Mouse (Mus musculus) frontal cortex, adult (tissue): ENCODE measurements around the gene Slc16a14.

Experiments
- ATAC-seq: cut with Nextera tagmentation; 2 replicates; pipeline ENCODE4 v1.9.2; 2017; ENCODE audit warnings: mild to moderate bottlenecking, moderate library complexity, mixed read lengths; ENCODE audit not compliant: low TSS enrichment

The Slc16a14 gene

DNA sequence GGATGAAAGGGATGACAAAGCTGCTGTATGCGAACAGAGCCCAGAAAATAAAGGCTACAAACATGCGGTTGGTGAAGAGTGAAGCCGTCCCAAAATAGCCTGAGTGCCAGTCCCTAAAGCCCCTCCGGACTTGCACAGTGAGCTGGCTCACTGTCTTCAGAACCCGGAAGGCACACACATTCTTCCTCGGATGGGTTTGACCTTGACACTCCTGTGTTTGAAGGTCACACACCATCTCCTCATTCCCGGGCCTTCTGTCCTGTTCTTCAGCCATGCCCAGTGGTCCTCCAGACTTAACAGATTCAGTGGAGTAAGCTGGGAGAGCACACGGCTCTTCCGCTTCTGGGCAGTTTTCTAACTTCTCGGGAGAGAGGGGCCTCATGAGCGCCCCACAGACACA, 22.4 kb downstream of the Slc16a14 start:
- ATAC-seq: no peak

DNA sequence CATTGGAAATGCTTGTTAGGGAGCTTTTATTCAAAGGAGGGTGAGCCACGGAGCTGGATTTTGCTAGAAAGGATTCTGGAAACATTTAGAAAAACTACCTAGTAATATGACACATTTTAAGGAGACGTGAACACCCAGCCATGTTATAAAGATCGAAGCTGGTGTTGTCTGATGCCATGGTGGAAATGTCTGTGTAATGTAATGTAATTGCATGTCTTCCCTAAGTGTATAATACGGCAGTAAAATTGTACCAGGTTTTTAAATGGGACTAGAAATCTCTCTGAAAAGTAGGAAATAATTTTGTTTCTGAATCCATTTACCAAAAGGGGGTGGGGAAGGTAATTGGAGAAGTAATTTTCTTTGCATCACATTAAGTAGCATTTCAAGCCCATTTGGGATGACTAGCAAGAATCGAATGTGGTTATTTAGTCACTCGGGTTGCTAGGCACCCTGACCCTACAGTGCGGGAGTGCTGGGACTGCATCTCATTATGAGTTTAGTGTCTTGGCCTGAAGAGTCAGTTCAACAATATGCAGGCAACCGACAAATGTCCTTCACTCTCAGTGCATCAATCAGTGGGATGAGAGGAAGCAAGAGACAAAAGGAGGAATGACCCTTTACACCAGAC, 24.6 kb downstream of the Slc16a14 start:
- ATAC-seq: no peak

DNA sequence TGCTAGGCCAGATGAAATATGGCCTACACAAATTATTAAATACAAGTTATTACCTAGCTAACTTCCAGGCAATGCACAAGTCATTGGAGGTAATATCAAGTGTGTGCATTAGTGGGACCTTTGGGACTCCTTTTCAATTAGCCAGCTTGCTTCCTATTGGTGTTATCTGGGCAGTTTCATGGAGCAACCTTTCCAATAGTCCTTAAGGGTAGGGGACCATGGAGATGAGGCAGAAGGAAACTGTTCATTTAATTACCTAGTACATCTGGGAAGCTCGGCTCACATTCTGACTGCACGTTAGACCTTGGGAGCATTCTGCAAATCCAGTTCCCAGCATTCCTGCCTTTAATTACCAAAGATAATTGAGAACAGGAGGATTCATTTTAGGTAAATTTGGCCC, 30.5 kb downstream of the Slc16a14 start:
- no peak for ATAC-seq

DNA sequence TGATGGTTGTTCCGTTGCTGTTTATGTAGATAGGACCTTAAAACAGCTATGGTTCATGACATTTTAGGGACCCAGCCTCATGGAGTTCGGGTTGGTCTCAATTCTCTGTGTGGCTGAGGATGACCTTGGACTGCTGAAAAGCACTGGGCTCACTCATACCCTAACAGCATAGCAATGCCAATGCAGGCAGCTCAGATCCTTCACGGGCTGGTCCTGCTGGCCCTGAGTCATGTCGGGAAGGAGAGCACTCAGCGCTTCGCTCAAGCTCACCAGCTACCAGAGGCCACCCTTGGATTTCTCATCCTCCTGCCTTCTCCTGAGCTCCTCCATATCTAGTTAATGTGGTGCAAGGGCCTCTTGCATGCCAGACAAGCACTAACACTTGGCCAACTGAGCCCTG, 35.8 kb downstream of the Slc16a14 start:
- no peak for ATAC-seq

DNA sequence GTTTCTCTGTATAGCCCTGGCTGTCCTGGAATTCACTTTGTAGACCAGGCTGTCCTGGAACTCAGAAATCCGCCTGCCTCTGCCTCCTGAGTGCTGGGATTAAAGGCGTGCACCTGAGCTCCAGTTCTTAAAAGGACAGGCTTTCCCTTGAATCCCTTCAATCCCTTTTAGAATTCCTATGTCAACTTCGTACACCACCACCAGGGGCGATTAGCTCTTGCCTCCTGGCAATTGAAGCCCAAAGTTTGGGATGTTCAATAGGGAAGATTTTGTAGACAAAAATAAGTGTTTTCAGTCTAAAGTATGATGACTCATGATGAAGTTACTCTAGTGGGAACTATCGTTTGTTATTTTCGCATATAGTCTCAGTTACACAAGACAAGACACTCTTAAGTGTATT, 37.6 kb downstream of the Slc16a14 start:
- ATAC-seq: no peak

DNA sequence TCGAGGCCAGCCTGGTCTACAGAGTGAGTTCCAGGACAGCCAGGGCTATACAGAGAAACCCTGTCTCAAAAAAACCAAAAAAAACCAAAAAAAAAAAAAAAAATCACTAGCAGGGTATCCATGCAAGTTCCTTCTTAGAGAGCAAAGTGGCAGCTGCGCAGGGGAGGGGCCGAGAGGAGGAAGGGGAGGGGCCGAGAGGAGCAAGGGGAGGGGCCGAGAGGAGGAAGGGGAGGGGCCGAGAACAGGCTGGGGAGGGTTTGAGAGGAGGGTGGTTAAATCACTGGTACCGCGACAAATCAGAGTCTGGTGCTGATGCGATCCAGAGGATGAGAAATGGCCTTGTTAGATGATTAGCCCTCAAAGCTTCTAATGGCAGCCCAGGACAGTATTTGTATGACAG, 43.2 kb downstream of the Slc16a14 start:
- no peak for ATAC-seq

DNA sequence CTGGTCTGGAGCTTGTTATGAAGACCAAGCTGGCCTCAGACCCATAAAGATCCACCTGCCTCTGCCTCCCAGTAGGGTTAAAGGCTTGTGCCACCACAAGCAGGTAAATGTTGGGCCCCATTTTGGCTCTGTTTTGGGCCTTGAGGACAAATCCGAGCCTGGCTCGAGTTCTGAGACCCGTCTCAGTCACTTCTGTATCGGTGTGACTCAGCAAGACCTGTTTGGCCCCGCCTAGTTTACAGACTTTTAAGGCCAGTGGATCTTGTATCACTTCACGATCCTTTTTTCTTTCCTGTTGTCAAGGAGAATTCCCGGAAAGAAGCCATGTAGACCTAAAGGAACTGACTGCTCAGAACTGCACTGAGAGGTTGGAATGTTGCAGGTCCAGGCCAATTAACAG, 44.4 kb downstream of the Slc16a14 start:
- ATAC-seq: no peak

DNA sequence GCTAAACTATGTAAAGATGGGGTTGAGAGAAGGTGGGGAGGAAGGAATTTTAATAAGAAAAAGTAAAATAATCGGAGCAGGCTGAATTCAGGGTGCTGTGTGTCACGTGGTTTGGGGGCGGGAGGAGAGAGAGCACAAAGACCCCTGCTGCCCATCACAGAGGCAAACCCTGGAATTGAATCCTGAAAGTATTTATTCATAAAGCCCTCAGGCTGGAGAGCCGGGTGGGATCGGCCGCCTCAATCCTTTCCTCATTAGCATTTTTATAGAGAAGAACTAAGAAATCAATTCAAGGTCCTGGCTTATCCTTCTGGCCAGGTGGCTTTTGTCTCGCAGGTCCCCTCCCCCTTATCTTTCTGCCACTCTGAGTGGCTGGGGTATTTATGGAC, 44.9 kb downstream of the Slc16a14 start:
- no peak for ATAC-seq

DNA sequence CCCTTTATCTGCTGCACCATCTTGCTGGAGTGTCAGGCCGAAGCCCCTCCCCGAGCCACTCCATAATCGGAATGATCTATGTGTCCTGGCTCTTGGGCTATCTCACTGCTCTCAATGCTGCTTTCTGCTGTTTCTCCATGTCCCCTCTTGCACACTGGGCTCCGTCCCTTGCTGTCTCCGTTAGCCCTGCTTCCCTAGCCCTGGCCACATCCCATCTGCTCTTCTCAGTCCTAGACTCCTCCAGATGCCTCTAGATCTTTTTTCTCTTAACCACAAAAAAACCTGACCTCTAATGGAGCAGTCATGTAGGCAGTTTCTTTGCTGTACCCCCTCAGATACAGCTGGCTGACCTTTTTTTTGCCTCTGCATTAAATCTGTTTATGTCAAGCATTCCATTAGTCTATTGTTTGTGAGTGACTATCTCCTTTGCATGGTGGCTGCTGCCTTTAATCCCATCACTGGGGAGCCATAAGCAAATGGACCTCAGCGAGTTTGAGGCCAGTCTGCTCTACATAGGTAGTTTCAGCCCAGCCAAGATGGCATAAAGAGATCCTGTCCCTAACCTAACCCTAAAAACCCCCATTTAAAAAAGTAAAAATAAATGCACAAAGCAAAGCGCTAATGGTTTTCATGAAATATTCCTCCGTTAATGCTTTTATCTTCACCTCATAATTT, 45.5 kb downstream of the Slc16a14 start:
- ATAC-seq: no peak

DNA sequence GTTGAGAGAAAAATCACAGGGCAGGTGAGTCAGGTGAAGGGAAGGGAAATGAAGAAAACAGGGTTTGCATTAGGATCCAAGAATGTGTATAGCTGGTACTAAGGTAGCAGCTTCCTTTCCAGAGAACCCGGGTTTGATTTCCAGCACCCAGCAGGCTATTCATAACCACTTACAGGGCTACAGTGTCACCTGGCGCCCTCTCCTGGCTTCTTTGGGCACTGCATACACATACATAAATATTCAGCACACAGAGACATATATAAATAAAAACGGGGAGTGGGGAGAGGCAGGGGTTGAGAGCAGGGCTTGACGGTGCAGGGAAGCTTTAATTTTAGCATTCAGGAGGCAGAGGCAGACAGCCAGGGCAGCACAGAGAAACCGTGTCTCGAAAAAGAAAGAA, 49.0 kb downstream of the Slc16a14 start:
- ATAC-seq: no peak

DNA sequence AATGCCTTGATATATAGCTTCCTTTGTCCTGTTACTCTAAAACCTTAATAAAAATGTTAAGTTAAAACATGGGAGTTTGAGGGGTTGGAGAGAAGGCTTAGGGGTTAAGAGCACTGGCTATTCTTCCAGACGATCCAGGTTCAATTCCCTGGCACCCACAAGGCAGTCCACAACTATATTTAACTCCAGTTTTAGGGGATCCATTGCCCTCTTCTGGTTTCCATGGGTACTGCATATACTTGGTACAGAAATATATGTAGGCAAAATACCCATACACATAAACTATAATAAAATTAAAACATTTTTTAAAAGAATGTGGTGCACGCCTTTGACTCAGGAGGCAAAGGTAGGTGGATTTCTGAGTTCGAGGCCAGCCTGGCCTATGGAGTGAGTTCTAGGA, 49.8 kb downstream of the Slc16a14 start:
- no peak for ATAC-seq

DNA sequence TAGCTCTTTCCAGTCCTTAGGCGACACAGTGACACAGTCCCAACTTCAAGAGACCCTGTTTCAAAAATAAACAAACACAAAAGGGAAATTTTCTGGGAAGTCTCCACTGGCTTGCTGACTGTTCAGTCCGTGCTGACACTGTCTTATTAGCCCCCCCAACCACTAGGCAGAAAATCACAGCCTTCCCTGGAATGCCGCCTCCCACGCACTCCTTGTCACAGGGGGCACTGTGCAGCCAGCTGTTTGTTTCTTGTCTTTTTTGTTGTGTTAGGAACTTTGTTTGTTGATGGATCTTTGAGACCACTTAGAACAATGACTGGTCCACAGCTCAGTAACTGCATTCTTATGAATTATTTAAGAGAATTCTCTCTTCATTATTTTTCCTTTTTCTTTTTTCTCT, 51.0 kb downstream of the Slc16a14 start:
- no peak for ATAC-seq

DNA sequence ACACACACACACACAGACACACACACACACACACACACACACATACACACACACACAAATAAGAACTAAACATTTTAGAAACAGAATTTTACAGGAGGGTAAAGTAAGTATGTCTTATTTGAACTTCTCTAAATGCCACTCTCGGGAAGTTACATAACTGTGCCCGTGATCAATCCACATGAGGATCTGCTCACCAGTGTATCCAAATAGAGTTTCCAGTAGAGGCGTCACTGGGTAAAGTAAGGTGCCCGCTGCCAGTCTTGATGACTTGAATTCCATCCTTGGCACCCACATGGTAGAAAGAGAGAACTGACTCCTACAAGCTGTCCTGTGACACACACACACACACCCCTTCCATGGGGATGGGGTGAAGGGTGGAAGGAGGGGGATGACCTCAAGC, 52.0 kb downstream of the Slc16a14 start:
- ATAC-seq: peak; percentile 54

DNA sequence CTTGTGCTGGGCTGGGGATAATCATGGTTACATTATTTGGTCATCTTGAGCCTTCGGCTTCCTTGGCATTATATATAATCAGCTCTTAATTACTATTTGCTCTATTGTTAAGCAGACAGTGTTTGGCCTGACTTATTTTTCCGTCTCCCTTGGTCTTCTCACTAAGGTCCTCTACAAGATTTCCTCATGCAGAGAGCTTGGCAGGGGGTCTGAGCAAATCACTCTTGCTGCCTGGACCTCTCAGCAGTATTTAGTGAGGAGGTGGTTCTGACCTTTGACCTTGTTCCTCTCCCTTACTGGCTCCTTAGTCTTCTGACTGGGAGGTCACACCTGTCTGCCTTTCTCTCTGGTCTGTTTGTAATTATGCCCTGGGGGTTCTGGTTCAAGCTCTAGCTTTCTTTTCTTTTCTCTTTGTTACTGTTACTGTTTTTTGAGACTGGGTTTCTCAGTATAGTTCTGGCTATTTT, 52.8 kb downstream of the Slc16a14 start:
- ATAC-seq: no peak

DNA sequence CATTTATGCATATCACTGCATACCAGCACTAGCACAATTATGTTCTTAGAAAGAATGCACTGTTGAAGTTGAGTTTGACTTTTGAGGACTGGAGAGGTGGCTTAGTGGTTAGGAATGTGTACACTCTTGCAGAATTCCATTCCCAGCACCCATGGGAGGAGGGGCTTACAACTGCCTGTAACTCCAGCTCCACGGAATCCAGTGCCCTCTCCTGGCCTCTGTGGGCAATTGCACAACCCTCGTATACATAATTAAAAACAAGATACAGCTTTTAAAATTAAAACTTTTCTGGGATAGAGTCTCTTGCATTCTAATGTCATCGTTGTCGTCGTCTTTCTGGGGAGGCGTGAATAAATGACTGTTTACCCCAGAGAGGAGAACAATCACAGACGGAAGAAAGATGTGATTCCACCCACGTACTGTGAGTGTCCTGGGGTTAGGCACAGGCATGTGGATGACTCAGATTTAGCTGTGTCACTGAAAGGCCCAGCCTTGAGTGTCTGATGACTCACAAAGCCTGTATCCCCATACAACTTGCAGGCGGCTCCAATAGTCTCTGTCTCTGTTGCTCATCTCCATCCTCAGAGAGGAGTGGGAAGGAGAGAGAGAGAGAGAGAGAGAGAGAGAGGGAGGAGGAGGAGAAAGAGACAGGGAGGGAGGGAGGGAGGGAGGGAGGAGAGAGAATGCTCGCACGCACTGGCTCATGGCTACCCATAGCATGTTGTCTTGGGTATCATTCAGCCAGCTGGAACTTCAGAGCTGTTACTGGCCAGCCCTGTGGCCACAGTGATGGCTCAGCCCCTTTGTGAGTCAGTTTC, 53.5 kb downstream of the Slc16a14 start:
- ATAC-seq: peak; percentile 94

DNA sequence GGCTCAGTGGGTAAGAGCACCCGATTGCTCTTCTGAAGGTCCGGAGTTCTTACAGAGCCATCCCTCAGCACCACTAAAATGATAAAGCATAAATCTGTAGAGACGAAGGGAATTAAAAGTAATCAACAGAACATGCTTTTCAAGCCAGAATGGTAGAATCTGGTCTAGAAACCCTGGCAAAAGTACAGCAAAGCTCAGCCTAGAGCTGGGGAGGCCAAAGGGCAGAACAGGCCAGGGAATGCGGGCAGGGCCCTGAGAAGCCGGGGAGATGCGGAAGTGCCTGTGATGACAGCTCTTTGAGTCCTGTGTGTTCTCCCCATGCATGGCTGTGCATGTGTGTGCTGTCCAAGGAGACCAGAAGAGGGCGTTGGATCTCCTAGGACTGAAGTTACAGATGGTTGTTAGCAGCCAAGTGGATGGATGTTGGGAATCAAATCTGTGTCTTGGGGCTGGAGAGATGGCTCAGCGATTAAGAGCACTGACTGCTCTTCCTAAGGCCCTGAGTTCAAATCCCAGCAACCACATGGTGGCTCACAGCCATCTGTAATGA, 55.3 kb downstream of the Slc16a14 start:
- no peak for ATAC-seq

DNA sequence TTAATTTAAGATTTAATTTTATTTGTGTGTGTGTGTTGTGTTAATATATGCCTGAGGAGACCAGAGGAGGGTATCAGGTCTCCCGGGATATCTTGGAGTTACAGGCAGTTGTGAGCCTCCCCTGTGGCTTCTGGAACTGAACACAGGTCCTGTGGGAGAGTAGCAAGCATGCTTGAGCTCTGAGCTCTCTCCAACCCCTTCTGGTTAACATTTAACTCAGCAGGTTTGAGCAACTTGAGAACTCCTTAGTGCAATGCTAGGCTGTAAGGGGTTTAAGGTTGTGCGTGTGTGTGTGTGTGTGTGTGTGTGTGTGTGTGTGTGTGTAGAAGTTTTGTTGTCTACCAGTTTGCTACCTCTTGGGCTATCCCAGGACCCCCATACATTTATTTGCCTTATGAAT, 57.3 kb downstream of the Slc16a14 start:
- no peak for ATAC-seq

DNA sequence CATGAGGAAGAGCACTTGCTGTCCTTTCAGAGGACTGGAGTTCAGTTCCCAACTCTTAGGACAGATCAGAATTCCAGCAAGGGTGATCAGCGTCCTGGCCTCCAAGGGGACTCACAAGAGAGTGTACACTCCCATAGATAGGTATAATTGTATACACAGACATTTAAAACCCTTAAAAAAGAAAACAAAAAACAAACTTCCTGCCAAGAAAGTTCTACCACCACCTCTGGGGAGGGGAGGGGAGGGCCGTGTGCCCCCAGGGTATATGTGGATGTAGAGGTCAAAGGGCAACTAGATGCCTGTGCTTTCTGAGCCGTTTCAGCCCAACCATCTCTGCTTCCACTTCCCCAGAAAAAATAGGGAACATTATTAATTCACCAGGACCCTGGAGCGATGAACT, 62.0 kb downstream of the Slc16a14 start:
- no peak for ATAC-seq

DNA sequence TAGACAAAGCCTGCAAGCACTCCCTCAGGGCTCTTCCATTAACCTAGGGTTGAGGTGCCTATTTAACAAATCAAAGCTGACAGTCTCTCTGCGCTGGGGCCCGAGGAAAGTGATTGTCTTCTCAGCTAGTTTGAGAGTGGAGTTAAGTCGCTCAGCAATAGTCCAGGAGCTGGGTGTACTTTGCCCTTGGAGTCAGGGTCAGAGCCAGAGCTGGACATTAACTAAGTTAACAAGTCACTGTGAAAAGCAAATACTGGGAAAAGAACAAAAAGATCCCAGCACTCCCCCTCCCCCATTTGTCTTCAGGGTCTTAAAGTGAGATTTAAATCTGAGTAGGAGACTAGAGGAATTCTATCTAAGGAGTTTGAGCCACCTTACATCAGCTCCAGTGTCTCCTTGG, 62.8 kb downstream of the Slc16a14 start:
- no peak for ATAC-seq

DNA sequence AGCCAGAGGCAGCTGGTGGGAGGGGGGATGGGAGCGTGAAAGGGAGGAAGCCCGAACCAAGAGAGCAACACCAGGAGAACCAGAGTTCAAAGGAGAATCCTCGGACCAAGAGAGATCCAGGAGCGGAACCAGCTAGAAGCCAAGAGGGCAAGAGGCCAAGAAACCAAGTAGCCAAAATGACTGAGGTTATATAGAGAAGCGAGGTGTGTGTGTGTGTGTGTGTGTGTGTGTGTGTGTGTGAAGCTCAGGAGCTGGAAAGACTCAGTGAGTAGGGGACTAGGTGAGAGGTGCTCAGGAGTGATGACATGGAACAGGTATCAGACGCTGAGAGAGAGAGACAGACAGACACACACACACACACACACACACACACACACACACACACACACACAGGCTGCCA, 63.8 kb downstream of the Slc16a14 start:
- no peak for ATAC-seq

DNA sequence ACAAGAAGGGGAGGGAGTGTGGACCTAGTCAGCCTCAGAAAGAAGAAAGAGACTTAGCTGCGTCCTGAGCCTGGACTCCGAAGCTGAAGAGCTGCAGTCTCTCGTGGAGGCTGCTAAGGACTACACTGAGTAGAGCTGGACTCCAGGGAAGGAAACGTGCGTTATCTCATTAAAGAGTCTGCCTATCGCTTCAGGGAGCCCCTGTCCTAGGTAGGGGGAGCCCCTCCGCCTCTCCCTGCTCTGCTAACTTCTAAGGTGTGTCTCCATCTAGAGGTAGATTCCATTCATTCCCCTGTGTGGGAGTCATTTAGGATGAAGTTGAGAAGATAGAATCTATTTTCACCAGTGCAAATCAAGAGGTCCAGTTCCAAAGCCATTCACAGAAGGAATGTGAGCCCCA, 65.4 kb downstream of the Slc16a14 start:
- ATAC-seq: no peak

DNA sequence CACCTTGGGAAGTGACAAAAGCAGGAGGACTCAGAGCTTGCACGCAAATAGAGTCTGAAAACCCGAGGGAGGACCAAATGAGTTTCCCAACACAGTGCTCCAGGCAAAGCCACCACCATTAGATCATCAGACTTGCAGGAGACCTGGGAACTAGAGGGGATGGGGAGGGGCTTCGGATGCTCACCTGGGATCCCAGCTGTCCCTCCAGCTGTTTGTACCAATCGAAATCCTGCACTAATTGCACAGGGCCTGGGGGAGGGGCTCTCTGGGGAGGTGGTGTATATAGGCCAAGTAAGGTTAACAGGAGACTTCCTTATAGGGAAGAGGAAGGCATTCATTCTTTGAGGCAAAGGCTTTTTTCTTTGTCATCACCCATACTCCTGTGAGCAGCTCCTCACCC, 66.1 kb downstream of the Slc16a14 start:
- no peak for ATAC-seq

DNA sequence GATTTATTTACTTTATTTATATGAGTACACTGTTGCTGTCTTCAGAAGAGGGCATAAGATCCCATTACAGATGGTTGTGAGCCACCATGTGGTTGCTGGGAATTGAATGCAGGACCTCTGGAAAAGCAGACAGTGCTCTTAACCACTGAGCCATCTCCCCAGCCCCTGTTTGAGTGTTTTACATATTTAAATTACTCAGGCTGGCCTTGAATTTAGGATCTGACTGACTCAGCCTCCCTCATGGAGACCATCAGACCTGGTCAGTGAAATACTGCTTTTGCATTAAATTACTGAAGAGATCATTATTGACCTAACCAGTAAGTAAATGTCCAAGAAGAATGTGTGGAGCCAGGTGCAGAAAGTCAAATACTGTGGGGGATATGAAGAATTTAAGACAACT, 66.6 kb downstream of the Slc16a14 start:
- ATAC-seq: no peak
